Mouse (Mus musculus): ENCODE measurements around the gene Tmprss9. TPM values are rescaled to one million over a fixed set of nuclear protein-coding genes. Genes with fewer than 3 reads are reported as not detected.
A peak's percentile ranks its signal among the peaks of the same experiment; 100 is the strongest.

The Tmprss9 gene
- polyA plus RNA-seq, 1 experiment from 2014 or later, result 0.04 TPM

GRCm38 (mm10) chr10:80928586-80929298 lies 57.1 kb downstream of the Tmprss9 start:
- DNase-seq (ENCODE audit: low spot score), result peak; percentile 96
- peaks cover 10% of the 10 kb centered on the region for H3K27me3 ChIP-seq (ENCODE audit: insufficient read depth, low read length)
- under 1% methylated on average over 48 of the region's 48 CpGs for WGBS
- TF ChIP-seq CTCF (IDR thresholded peaks at IDR 0.05; ENCODE audit: low read depth), result peak; percentile 93
- H3K4me3 ChIP-seq (replicated peaks; ENCODE audit: low read depth, low read length), result peak overlapping the region; percentile 39
- ATAC-seq (replicated peaks; ENCODE audit: low FRiP score, low read depth), result peak; percentile 12; the same call in 1 of the 2 replicates
- H3K27ac ChIP-seq, result peak overlapping the region; percentile 78
- H3K36me3 ChIP-seq (ENCODE audit: insufficient read depth, low read length), result no peaks in the 10 kb centered on the region
- H3K4me1 ChIP-seq (replicated peaks; ENCODE audit: insufficient read depth, low read length), result peaks cover 29% of the 10 kb centered on the region
- peak overlapping the region; percentile 57; the same call in 1 of the 2 replicates for H3K9ac ChIP-seq (ENCODE audit: low read depth, low read length)
- no peaks in the 10 kb centered on the region for H3K9me3 ChIP-seq (replicated peaks; ENCODE audit: low read length)
- peak overlapping the region; percentile 94 for H3K4me2 ChIP-seq (ENCODE audit: low read length)

- Histone ChIP-seq H3K4me1 (replicated peaks; ENCODE audit: insufficient read depth, low read length) (peaks cover 30% of the 10 kb centered on the region), H3K27me3 (ENCODE audit: insufficient read depth, low read length) (peaks cover 12% of the 10 kb centered on the region), H3K36me3 (ENCODE audit: insufficient read depth, low read length) (no peaks in the 10 kb centered on the region), H3K27ac (peak within 1 kb of the TSS; percentile 78), H3K4me3 (replicated peaks; ENCODE audit: low read depth, low read length) (peak within 1 kb of the TSS; percentile 72), H3K9me3 (replicated peaks; ENCODE audit: low read length) (no peaks in the 10 kb centered on the region), H3K9ac (ENCODE audit: low read depth, low read length) (peak within 1 kb of the TSS; percentile 74), H3K4me2 (ENCODE audit: low read length) (peak within 1 kb of the TSS; percentile 94)
- peak; percentile 99 for DNase-seq (ENCODE audit: low spot score)
- under 1% methylated on average over 56 of the region's 56 CpGs for WGBS
- TF ChIP-seq CTCF (IDR thresholded peaks at IDR 0.05; ENCODE audit: low read depth), result no peak
- peak; percentile 88 for ATAC-seq (replicated peaks; ENCODE audit: low FRiP score, low read depth)
Observed at GRCm38 (mm10) chr10:80929299-80930226, 57.9 kb downstream of the Tmprss9 start, which contains the start of gene Gadd45b. TSS of gene Gadd45b (plus strand) at chr10:80930073.

- Histone ChIP-seq H3K36me3 (ENCODE audit: insufficient read depth, low read length) (no peaks in the 10 kb centered on the region), H3K4me1 (replicated peaks; ENCODE audit: insufficient read depth, low read length) (peaks cover 32% of the 10 kb centered on the region), H3K4me3 (replicated peaks; ENCODE audit: low read depth, low read length) (peak overlapping the region; percentile 72), H3K27ac (no peak overlapping the region; the same call in 1 of the 2 replicates), H3K27me3 (ENCODE audit: insufficient read depth, low read length) (peaks cover 12% of the 10 kb centered on the region), H3K4me2 (ENCODE audit: low read length) (peak overlapping the region; percentile 94), H3K9ac (ENCODE audit: low read depth, low read length) (peak overlapping the region; percentile 74), H3K9me3 (replicated peaks; ENCODE audit: low read length) (no peaks in the 10 kb centered on the region)
- ATAC-seq (replicated peaks; ENCODE audit: low FRiP score, low read depth) (0 out of 2 replicates have a peak, but pooled peaks have one; percentile 1), DNase-seq (ENCODE audit: low spot score) (no peak)
- no peak for TF ChIP-seq CTCF (IDR thresholded peaks at IDR 0.05; ENCODE audit: low read depth)
- under 1% methylated on average over 45 of the region's 45 CpGs for WGBS
Observed at GRCm38 (mm10) chr10:80930361-80931152, 58.9 kb downstream of the Tmprss9 start.

GRCm38 (mm10) chr10:80931153-80931671 lies 59.6 kb downstream of the Tmprss9 start:
- H3K4me3 ChIP-seq (replicated peaks; ENCODE audit: low read depth, low read length), result peak overlapping the region; percentile 72
- no peaks in the 10 kb centered on the region for H3K36me3 ChIP-seq (ENCODE audit: insufficient read depth, low read length)
- peaks cover 12% of the 10 kb centered on the region for H3K27me3 ChIP-seq (ENCODE audit: insufficient read depth, low read length)
- no peak for DNase-seq (ENCODE audit: low spot score)
- H3K9ac ChIP-seq (ENCODE audit: low read depth, low read length), result peak overlapping the region; percentile 74
- H3K27ac ChIP-seq, result no peak overlapping the region; the same call in 1 of the 2 replicates
- TF ChIP-seq CTCF (IDR thresholded peaks at IDR 0.05; ENCODE audit: low read depth), result no peak
- H3K9me3 ChIP-seq (replicated peaks; ENCODE audit: low read length), result no peaks in the 10 kb centered on the region
- no peak for ATAC-seq (replicated peaks; ENCODE audit: low FRiP score, low read depth)
- H3K4me1 ChIP-seq (replicated peaks; ENCODE audit: insufficient read depth, low read length), result peaks cover 38% of the 10 kb centered on the region
- 7% methylated on average over 14 of the region's 14 CpGs for WGBS
- H3K4me2 ChIP-seq (ENCODE audit: low read length), result peak overlapping the region; percentile 94

- no peak for TF ChIP-seq CTCF (IDR thresholded peaks at IDR 0.05; ENCODE audit: low read depth)
- Histone ChIP-seq H3K4me1 (replicated peaks; ENCODE audit: insufficient read depth, low read length) (peaks cover 42% of the 10 kb centered on the region), H3K9me3 (replicated peaks; ENCODE audit: low read length) (no peaks in the 10 kb centered on the region), H3K27ac (no peak overlapping the region), H3K9ac (ENCODE audit: low read depth, low read length) (no peak overlapping the region), H3K27me3 (ENCODE audit: insufficient read depth, low read length) (peaks cover 12% of the 10 kb centered on the region), H3K36me3 (ENCODE audit: insufficient read depth, low read length) (no peaks in the 10 kb centered on the region), H3K4me2 (ENCODE audit: low read length) (peak overlapping the region; percentile 94), H3K4me3 (replicated peaks; ENCODE audit: low read depth, low read length) (peak overlapping the region; percentile 72)
- WGBS, result 5% methylated on average over 26 of the region's 26 CpGs
- DNase-seq (ENCODE audit: low spot score), result no peak
- no peak for ATAC-seq (replicated peaks; ENCODE audit: low FRiP score, low read depth)
Observed at GRCm38 (mm10) chr10:80931695-80932094, 60.0 kb downstream of the Tmprss9 start.

Measured in kidney, postnatal 0 days (tissue).